8 mouse cellular contexts compared by ENCODE assay signal in genomic region chr2:155826630-155827424, GRCm38 (mm10). TPM values are rescaled to one million over a fixed set of nuclear protein-coding genes. Genes with fewer than 3 reads are reported as not detected.
DNase-seq lines count a peak whose midpoint lies in the region; ATAC-seq and TF ChIP-seq lines count a peak whose summit lies in the region.

Eif6 (minus strand) TSS chr2:155826925.

- peak within 1 kb of the TSS; percentile 45; the same call in 1 of the 2 replicates for H3K27ac ChIP-seq in cerebellum, adult 2 months (ENCODE audit: insufficient read depth, low read length)
- peak within 1 kb of the TSS; percentile 87 for H3K27ac ChIP-seq in layer of hippocampus, adult 2 months
- peak within 1 kb of the TSS; percentile 82 for H3K27ac ChIP-seq in lung, embryonic 14.5 days (ENCODE audit: low read depth)

- H3K9me3 ChIP-seq in lung, embryonic 14.5 days (ENCODE audit: low read depth, low read length) = no peaks in the 10 kb centered on the region

- peak within 1 kb of the TSS; percentile 80 for H3K9ac ChIP-seq in lung, embryonic 14.5 days

- peak; percentile 54; the same call in 1 of the 2 replicates for TF ChIP-seq POLR2A in cerebellum, adult 2 months (IDR thresholded peaks at IDR 0.05; ENCODE audit: borderline replicate concordance, insufficient read depth, low read length)

- H3K36me3 ChIP-seq in lung, embryonic 14.5 days (ENCODE audit: insufficient read depth) = peaks cover 20% of the 10 kb centered on the region

- DNase-seq in MN1 (ENCODE audit: low spot score) = peak; percentile 95
- peak; percentile 82 to 87 for DNase-seq in cerebellum, adult 2 months
- DNase-seq in forelimb bud, embryonic 11.5 days (ENCODE audit: low read depth, low spot score) = peak; percentile 83
- peak; percentile 87 for DNase-seq in heart, postnatal 4 days
- peak; percentile 82 to 87 for DNase-seq in layer of hippocampus, adult 2 months (ENCODE audit: low spot score in 2 of 2)
- DNase-seq in lung, embryonic 14.5 days = peak; percentile 96
- peak; percentile 75 to 80 for DNase-seq in thymus, adult 18-20 months

- H3K4me2 ChIP-seq in lung, embryonic 14.5 days = peak within 1 kb of the TSS; percentile 83

- H3K4me1 ChIP-seq in cerebellum, adult 2 months (ENCODE audit: control insufficient read depth, insufficient read depth, low read length) = no peaks in the 10 kb centered on the region
- no peaks in the 10 kb centered on the region; the same call in 1 of the 2 replicates for H3K4me1 ChIP-seq in lung, embryonic 14.5 days (ENCODE audit: insufficient read depth)

- H3K27me3 ChIP-seq in cerebellum, adult 2 months (ENCODE audit: control insufficient read depth, insufficient read depth, low read length) = no peaks in the 10 kb centered on the region
- H3K27me3 ChIP-seq in lung, embryonic 14.5 days (ENCODE audit: insufficient read depth, low read length) = no peaks in the 10 kb centered on the region

- no peak for TF ChIP-seq CTCF in cerebellum, adult 2 months (IDR thresholded peaks at IDR 0.05; ENCODE audit: borderline replicate concordance, insufficient read depth, low read depth, low read length)
- TF ChIP-seq CTCF in layer of hippocampus, adult 2 months (conservative IDR thresholded peaks at IDR 0.05) = no peak
- no peak for TF ChIP-seq CTCF in lung, embryonic 14.5 days (IDR thresholded peaks at IDR 0.05; ENCODE audit: low read depth)

- 2% methylated on average over 27 of the region's 27 CpGs for WGBS in cerebellum, adult 2 months
- 2% methylated on average over 27 of the region's 27 CpGs for WGBS in lung, embryonic 14.5 days

- peak within 1 kb of the TSS; percentile 66 for H3K4me3 ChIP-seq in cerebellum, adult 2 months (replicated peaks; ENCODE audit: insufficient read depth, low read depth, low read length)
- peak within 1 kb of the TSS; percentile 87 for H3K4me3 ChIP-seq in layer of hippocampus, adult 2 months
- H3K4me3 ChIP-seq in lung, embryonic 14.5 days (ENCODE audit: low read depth, low read length) = peak within 1 kb of the TSS; percentile 88

- peak; percentile 97 for ATAC-seq in lung, embryonic 14.5 days (ENCODE audit: insufficient read depth)
- peak; percentile 87 for ATAC-seq in neutrophil, adult 5-6 weeks (ENCODE audit: extremely low read depth, insufficient number of reproducible peaks, low FRiP score, poor library complexity, severe bottlenecking)

RNA-seq across cellular contexts. Expression of gene Eif6, which starts in this region (rescaled TPM):
- 84.9 and 86.4 TPM in 2 replicates for polyA plus RNA-seq in cerebellum, adult 2 months (2012; rRNA removed)
- total RNA-seq in heart, postnatal 4 days (2021) = 10 to 100 TPM; 86.4 to 95.7 TPM
- total RNA-seq in layer of hippocampus, adult 2 months (2021) = 10 to 100 TPM; 61.7 to 65.1 TPM
- 179 and 194 TPM in 2 replicates for polyA plus RNA-seq in lung, embryonic 14.5 days (2014; fragmentation: Nextera tagmentation; extraction: Ambion mirVana)
- 48.3 and 56.8 TPM in 2 replicates for total RNA-seq in neutrophil, adult 5-6 weeks (2017)

Comparison
In these comparisons a context has a peak if more than half of its experiments do, and no peak if none do; other contexts are left out.
1. Peak in every context shown above with its lines: DNase-seq, ATAC-seq, H3K4me3 ChIP-seq and H3K27ac ChIP-seq.